Mouse (Mus musculus) liver, adult 2 months (tissue): ENCODE results near the gene Nat14.

Experiments used
- CTCF ChIP-seq: fragments of 200-500 bp; IDR thresholded peaks from 2 replicates; pipeline ENCODE4 v1.5.1; 2011; ENCODE audit warnings: low read depth, low read length, control low read depth
- POLR2A ChIP-seq: fragments of 200-500 bp; IDR thresholded peaks from 2 replicates; pipeline ENCODE4 v1.6.1; 2011; ENCODE audit warnings: low read length, control low read depth; ENCODE audit not compliant: insufficient read depth; ENCODE audit errors: extremely low read depth

DNA sequence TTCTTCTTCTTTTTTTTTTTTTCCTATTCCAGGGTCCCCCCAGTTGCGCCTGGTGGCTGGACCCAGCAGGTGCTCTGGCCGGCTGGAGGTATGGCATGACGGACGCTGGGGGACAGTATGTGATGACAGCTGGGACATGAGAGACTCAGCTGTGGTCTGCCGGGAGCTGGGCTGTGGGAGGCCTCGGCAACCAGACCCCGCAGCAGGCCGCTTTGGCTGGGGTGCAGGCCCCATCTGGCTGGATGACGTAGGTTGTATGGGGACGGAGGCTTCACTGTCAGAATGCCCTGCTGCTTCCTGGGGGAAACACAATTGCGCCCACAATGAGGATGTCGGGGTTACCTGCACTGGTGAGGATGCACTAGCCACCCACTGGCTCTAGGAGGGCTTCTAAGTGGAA is 11.3 kb downstream of the Nat14 start:
- TF ChIP-seq CTCF: no peak
- no peak for TF ChIP-seq POLR2A
